Mouse (Mus musculus) 3T3-L1 (cell line): Measurements from ENCODE around the gene Rnf114.

Experiments
- DNase-seq: peaks from one replicate; pipeline ENCODE4 v3.0.0-alpha.2; 2015; ENCODE audit warnings: low read depth, low spot score

Gene Rnf114

GRCm38 (mm10) chr2:167474218-167474617, 18.2 kb upstream of the Rnf114 start:
- no peak for DNase-seq

- no peak for DNase-seq
Measured at GRCm38 (mm10) chr2:167475596-167475995, 16.8 kb upstream of the Rnf114 start.

GRCm38 (mm10) chr2:167476200-167476688, 16.2 kb upstream of the Rnf114 start:
- no peak for DNase-seq

GRCm38 (mm10) chr2:167476762-167477161, 15.7 kb upstream of the Rnf114 start:
- DNase-seq, result no peak

- peak; percentile 66 for DNase-seq
Measured at GRCm38 (mm10) chr2:167478128-167478527, 14.3 kb upstream of the Rnf114 start.

- no peak for DNase-seq
Measured at GRCm38 (mm10) chr2:167479501-167479900, 12.9 kb upstream of the Rnf114 start.

- DNase-seq, result no peak
Measured at GRCm38 (mm10) chr2:167482681-167483080, 9.8 kb upstream of the Rnf114 start.

GRCm38 (mm10) chr2:167483081-167483826, 9.2 kb upstream of the Rnf114 start:
- no peak for DNase-seq

GRCm38 (mm10) chr2:167483827-167484410, 8.5 kb upstream of the Rnf114 start:
- DNase-seq, result no peak

GRCm38 (mm10) chr2:167484932-167485331, 7.5 kb upstream of the Rnf114 start:
- no peak for DNase-seq

- DNase-seq, result peak; percentile 97
Measured at GRCm38 (mm10) chr2:167485501-167486377, 6.7 kb upstream of the Rnf114 start.

- peak; percentile 28 for DNase-seq
Measured at GRCm38 (mm10) chr2:167486573-167486972, 5.9 kb upstream of the Rnf114 start.

GRCm38 (mm10) chr2:167487551-167487950, 4.9 kb upstream of the Rnf114 start:
- no peak for DNase-seq

- DNase-seq, result no peak
Measured at GRCm38 (mm10) chr2:167487994-167488393, 4.5 kb upstream of the Rnf114 start.

- DNase-seq, result peak; percentile 87
Measured at GRCm38 (mm10) chr2:167490813-167491525, 1.5 kb upstream of the Rnf114 start.

GRCm38 (mm10) chr2:167492713-167493636, 530 bp downstream of the Rnf114 start, which contains the start of gene Spata2:
Spata2 (minus strand) TSS chr2:167492887.
- peak; percentile 94 for DNase-seq

GRCm38 (mm10) chr2:167496437-167496836, 4.0 kb downstream of the Rnf114 start:
- no peak for DNase-seq

GRCm38 (mm10) chr2:167497272-167497671, 4.8 kb downstream of the Rnf114 start:
- DNase-seq, result peak; percentile 71

GRCm38 (mm10) chr2:167502554-167503252, 10.3 kb downstream of the Rnf114 start:
- no peak for DNase-seq
